Mouse (Mus musculus): ENCODE measurements at regions not wholly inside any gene's neighbourhood (a gene's known extent, or its start where the extent isn't known, plus 50 kb on each side); places are given as distances from the start of the nearest gene placed in this dataset.

DNA sequence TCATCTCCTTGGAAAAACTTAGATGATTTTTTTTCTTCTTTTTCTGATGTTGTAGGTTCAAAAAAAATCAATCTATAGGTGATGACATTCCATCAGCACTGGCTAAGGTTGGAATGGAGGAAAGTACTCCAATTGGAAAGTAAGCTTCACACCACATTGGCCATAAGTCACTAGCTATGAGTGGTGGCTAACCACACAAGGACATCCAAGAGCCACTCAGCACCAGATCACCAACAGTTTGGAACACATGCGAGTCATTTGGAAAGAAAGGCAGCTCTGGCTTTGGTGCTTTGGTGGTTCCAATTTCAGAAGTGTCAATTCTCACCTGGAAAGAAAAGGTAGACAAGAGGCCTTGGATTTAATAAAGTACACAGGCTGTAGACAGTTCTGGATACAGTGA, 442.5 kb upstream of the Sel1l start:
- DNase-seq = no peak

DNA sequence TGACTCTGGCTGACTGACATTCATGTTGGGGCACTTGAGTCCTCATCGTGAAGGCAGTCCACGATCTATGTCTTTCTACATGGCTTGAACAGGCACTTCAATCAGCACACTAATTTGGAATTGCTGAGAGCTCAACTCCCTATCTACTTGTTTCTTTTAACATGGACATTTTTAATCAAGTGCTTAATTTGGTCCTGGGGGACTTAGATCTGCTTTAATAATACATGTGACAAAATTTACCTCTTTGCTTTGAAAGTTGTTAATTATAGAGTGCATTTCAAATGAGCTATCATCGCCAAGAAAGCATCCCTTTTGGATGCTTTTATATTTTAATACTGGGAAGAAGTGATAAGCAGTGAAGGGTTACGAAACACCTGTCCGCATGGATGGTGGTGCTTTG, 436.6 kb upstream of the Sel1l start:
- no peak for DNase-seq

DNA sequence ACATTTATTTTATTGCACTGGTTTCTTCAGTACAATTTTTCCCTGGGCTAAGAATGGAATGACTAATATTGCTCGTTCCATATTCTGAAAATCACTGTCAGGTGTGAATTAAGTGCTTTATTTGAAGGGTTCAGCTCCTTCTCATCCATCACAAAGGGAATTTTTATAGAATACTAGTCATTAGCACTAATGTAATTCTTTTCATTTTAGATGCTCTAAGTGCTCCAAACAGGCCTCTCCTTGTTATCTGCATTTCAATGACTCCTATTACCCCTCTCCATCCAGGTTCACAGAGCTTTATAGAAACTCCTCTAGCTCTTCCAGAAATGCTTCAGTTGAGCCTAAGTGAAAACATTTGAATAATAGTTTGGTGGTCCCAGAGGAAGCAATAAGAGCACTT, 431.5 kb upstream of the Sel1l start:
- DNase-seq = no peak

GRCm38 (mm10) chr12:92251962-92252361, 403.0 kb upstream of the Sel1l start:
- DNase-seq = no peak

GRCm38 (mm10) chr12:92246790-92247451, 398.0 kb upstream of the Sel1l start:
- no peak for DNase-seq

- DNase-seq = no peak
Observed at GRCm38 (mm10) chr12:92239956-92240699, 391.2 kb upstream of the Sel1l start.

DNA sequence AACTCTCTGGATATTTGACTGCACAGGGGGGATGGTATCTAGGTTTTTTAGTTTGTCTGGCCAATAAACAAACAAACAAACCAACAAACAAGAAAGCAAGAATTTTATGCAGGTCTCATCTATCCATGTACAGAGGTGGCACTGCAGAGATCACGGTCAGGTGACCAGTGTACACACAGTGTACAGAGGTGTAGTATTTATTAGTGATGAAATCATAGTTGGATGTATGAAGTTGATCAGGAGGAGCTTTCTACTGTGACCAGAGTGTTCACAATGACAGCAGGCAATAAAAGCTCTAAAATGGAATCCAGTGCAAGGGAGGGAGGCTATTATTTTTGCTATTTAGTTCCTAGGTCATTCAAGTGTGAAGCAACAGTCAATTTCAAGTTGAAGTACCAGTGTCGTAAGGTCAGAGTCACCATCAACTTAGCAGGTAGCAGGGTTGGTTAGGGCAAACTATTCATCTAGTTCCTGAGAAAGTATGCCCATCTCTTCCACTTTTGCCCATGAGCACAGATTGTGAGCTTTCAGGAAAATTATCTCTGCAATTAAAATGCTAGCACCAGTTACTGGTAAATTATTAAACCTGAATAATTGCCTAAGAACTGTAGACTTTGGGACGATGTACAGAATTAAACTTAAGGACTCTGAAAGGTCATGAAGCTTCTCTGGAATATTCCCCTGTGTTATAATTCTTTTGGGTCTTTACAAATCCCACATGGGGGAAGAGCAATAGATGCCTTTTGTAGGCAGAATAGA, 384.9 kb upstream of the Sel1l start:
- no peak for DNase-seq

DNA sequence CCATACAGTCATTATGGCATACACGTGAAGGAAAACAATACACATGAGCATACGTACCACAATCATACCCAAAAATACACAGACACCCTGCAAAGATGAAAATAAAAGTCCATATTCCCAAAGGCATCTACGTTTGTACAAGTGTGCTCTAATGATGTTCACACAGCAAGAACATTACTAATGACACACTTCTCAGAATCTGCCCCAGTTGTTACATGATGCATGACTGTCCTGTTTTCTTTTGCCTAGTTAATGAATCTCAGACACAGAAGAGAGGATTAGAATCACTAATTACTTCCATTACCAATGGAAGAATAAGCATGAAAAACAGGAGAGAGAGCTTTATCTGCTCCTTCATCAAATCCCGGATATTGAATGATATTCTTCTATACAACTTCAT, 379.6 kb upstream of the Sel1l start:
- DNase-seq = no peak

GRCm38 (mm10) chr12:92203351-92203750, 354.4 kb upstream of the Sel1l start:
- no peak for DNase-seq

DNA sequence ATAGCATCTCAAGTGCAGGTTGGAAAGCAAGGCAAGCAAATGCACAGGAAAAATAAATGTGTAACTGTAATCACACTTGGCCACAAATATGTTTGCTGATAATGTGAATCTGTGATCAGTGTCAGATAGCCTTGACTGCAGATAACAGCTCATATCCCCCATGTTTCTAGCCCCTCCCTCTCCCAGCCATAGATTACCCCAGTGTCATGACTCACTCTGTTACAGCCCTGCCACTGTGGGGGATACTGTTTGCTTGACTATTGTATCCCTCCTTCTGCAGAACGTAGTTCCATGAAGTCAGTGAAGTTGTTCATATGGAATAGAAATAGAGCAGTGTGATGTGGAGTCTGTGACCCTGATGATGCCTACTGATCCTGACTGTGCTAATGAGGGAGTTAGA, 351.6 kb upstream of the Sel1l start:
- DNase-seq = no peak

DNA sequence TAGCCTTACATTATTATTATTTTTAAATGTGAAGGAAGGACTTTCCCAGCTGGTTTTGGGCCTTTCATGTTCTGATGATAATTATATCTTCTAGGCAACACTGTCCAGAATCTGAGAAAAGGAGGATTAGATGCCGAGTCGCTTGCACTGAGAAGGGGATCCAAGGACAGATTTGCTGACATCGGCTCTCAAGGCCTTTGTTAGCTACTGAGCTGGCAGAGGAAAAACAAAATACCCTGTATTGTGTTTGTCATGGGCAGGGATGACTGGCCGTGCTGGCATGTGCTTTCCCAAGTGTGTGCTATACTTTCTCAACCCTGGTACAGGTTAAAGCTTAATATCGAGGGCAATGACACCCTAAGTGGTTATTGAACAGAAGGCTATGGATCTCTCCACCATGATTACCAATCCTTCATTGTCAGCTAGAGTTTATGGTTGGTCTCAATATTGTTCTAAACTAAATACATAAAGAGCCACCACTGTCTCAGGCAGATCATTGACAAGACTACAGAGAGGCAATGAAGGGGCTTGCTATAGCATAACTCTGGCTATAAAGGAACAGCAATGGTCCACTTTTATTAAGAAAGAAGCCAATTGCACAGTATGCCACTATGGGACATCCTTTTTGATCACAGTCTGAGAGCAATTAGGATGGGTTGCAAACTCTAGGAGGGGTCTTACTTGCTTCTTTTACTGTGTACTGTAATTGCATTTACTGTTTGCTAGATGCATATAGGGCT, 350.0 kb upstream of the Sel1l start:
- no peak for DNase-seq

GRCm38 (mm10) chr12:92193934-92194685, 345.2 kb upstream of the Sel1l start:
- DNase-seq = no peak

DNA sequence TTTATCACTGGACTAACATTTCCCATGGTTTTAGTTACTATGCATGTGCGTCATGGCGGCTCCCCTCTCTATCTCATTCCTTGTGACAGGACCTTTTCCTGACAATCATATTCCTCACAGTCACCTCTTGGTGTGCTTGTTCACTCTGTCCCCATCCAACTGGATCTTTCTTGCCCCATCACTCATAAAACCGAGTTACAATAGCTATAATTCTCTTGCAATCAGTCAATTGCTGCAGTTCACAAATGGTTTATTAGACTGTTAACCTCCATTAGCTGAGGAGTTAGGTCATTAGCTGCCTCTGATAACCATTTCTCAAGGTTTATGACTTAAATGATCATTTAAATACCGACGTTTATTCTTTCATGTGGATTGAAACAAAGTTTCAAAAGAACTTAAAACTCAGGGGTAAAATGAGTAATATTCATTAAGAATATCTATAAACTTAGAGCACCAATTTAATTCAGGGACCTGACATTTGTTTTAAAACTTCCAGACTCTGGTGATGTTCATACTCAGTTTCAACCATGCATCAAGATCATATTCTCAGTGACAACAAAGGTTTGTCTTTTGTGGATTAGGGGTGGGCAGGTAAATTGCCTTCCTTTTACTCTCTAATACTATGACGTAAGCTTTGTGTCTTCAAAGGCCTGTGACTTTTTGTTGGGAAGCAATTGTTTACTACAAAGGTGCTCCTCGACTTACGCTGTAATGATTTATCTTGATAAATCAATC, 344.4 kb upstream of the Sel1l start:
- DNase-seq = no peak

DNA sequence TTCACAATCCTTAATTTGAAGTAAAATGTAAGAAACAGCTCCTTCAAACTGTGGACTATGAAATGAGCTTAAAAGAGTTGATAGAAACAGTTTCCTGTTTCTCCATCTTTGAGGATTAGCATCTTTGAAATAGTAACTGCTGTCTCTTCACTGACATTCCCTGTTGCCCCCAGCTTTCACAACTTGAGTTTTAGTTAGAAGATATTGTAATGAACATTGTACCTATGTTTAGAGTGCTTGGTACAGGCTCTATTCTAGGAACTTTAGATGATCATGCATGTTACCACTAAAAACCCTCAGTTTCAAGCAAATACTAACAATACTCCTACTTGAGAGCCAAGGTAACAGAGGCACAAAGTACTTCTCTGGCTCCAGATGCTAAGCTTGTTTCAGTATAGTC, 340.1 kb upstream of the Sel1l start:
- DNase-seq = no peak

- DNase-seq = no peak
Observed at GRCm38 (mm10) chr12:92187133-92187482, 338.2 kb upstream of the Sel1l start.

DNA sequence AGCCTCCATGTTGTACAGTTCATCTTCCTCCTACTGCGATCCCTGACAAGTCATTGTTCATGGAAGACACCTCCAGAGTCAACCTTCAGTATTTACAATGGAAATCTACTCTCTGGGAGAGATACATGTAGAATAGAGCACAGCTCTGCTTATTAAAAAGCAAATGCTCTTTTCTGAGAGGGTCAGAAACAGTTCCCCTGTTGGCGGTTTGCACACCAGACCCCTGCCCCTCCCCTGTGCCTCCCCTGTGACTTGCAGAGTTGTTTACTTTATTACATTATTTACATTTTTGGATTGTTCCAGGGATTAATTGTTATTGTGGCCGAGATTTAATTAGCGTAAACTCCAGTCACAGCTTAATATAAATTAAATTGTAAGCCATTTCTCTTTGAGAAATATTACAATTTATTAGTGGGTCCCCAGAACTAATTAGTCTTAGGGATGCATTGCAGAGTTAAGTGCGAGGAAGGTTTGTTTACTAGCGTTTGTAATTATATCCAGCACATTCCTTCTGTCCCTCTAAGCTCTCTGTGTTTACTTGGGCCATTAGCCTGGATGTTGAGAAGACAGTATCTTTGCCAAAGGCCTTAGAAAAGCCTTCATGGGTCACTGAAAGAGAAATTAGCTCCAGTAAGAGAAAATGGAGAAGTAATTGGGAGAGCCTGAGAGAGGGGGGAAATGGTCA, 337.6 kb upstream of the Sel1l start:
- no peak for DNase-seq

- no peak for DNase-seq
Observed at GRCm38 (mm10) chr12:92179292-92179691, 330.3 kb upstream of the Sel1l start.

DNA sequence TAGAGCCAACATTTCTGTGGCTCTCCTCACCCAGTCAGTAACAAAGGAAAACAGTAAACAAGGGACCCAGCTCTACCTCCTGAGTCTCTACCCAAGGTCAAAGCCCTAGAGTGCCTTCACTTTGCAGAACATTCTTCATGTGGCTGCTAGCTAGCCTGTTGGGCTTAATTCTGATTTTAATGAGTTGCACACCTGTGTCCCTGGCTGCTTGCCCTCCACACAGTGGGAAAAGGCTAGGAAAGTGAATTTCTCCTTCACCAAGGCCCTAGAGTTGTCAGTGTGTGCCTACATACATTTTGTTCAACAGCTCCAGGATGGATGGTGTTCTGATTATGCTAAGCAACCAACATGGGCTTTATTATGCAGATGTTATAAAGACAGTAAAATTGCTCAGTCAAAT, 307.8 kb upstream of the Sel1l start:
- DNase-seq = no peak

GRCm38 (mm10) chr12:92152922-92153235, 303.9 kb upstream of the Sel1l start:
- DNase-seq = no peak

DNA sequence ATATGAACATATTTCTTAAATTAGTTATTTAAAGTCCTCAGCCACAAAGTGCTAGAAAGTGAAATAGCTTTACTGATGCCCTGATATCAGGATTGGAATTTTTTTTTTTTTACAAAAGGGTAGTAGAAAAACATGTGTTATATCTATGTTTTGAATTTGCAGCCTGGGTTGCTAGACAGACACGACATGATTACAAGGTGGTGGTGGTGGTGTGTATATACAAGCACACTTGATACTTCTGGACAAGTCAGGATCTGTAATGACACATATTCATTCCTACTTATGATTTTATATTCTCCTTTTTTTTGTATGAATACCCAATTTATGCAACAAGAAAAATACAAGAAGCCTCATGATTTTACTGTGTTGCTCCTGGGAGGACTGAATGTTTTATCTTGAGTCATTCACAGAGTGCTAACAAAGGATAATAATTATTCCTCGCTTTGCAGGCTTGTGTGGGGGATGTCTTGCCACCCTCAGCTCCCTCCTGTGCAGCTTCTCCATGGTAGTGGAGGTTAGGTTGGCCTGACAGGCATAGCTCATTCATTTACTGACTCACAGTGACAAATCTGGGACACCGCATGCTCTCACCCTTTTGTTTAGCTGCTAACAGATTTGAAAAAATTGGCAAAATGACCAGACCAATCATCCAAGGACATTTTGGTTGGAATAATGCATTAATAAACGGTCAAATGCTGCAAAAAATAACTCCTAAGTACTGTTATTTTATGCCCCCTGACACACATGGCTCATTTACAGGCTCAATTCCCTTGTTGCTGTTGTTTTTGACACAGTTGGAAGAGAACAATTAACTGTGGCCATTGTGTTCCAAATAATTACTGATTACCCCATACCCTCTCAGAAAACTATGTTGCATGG, 303.3 kb upstream of the Sel1l start:
- DNase-seq = no peak
